Mouse (Mus musculus) kidney, embryonic 15.5 days (tissue): ENCODE results near the gene Ckb. TPM values are rescaled to one million over a fixed set of nuclear protein-coding genes. Genes with fewer than 3 reads are reported as not detected.
"Not testable (repeated sequence)": the region's sequence is repeated elsewhere in the genome, so short reads cannot be mapped to it uniquely, and the experiment has no call there.

Source experiments
- ATAC-seq: fragments of 200-750 bp; cut with Nextera tagmentation; replicated peaks from 2 replicates; pipeline ENCODE4 v1.8.0; 2017; ENCODE audit warnings: moderate TSS enrichment; ENCODE audit not compliant: low FRiP score
- H3K27ac ChIP-seq: fragments of 300-500 bp; sonication (generic); 2 replicates; pipeline ENCODE4 v1.5.1; 2015; ENCODE audit warnings: mild to moderate bottlenecking, inconsistent platforms
- H3K27me3 ChIP-seq: fragments of 300-500 bp; sonication (generic); 2 replicates; pipeline ENCODE4 v1.6.1; 2015; ENCODE audit warnings: inconsistent platforms
- H3K36me3 ChIP-seq: fragments of 300-500 bp; sonication (generic); 2 replicates; pipeline ENCODE4 v1.6.1; 2015; ENCODE audit warnings: inconsistent platforms
- H3K4me1 ChIP-seq: fragments of 300-500 bp; sonication (generic); 2 replicates; pipeline ENCODE4 v1.6.1; 2015; ENCODE audit warnings: inconsistent platforms
- H3K4me2 ChIP-seq: fragments of 300-500 bp; sonication (generic); 2 replicates; pipeline ENCODE4 v1.6.1; 2015; ENCODE audit warnings: moderate library complexity, mild to moderate bottlenecking, inconsistent platforms
- H3K4me3 ChIP-seq: fragments of 300-500 bp; sonication (generic); replicated peaks from 2 replicates; pipeline ENCODE4 v1.5.1; 2015; ENCODE audit warnings: mild to moderate bottlenecking, inconsistent platforms
- H3K9ac ChIP-seq: fragments of 300-500 bp; sonication (generic); 2 replicates; pipeline ENCODE4 v1.6.1; 2015; ENCODE audit warnings: mild to moderate bottlenecking, inconsistent platforms
- H3K9me3 ChIP-seq: fragments of 300-500 bp; sonication (generic); replicated peaks from 2 replicates; pipeline ENCODE4 v1.6.1; 2016; ENCODE audit warnings: inconsistent platforms
- WGBS: fragments of 180-500 bp; shearing (Covaris S2); methylation state at CpG from one replicate; pipeline ENCODE4 v1.1.7; 2015; ENCODE audit warnings: mixed read lengths; 5-methylcytosine and 5-hydroxymethylcytosine counted together
- polyA plus RNA-seq: library from polyadenylated mRNA; unstranded; fragments of >200 nt; fragmentation: Nextera tagmentation; extraction: Ambion mirVana; gene quantifications from 2 replicates; pipeline ENCODE4 v1.2.1, GENCODE M21; 2015

Ckb gene
- 126 and 154 TPM in 2 replicates for polyA plus RNA-seq

- H3K4me1 ChIP-seq: peaks cover 53% of the 10 kb centered on the region
- H3K27ac ChIP-seq: no peak within 1 kb of the TSS
- peak; percentile 35 for ATAC-seq
- under 1% methylated on average over 31 of the region's 31 CpGs for WGBS
- H3K9ac ChIP-seq: peak within 1 kb of the TSS; percentile 60
- H3K27me3 ChIP-seq: peaks cover 62% of the 10 kb centered on the region
- no peaks in the 10 kb centered on the region for H3K36me3 ChIP-seq
- H3K9me3 ChIP-seq: no peaks in the 10 kb centered on the region
- H3K4me3 ChIP-seq: peak within 1 kb of the TSS; percentile 63
- peak within 1 kb of the TSS; percentile 97 for H3K4me2 ChIP-seq
Measured at GRCm38 (mm10) chr12:111672176-111672575, at the start of gene Ckb. Ckb (minus strand) TSS chr12:111672338.

- Histone ChIP-seq H3K27me3 (no peaks in the 10 kb centered on the region), H3K9me3 (no peaks in the 10 kb centered on the region), H3K36me3 (peaks cover 26% of the 10 kb centered on the region), H3K4me3 (no peak overlapping the region), H3K4me2 (no peak overlapping the region), H3K4me1 (peaks cover 25% of the 10 kb centered on the region), H3K27ac (no peak overlapping the region), H3K9ac (no peak overlapping the region)
- 83% methylated on average over 4 of the region's 4 CpGs for WGBS
- no peak for ATAC-seq
Measured at GRCm38 (mm10) chr12:111720222-111720621, 48.1 kb upstream of the Ckb start.

GRCm38 (mm10) chr12:111718656-111719055 is 46.5 kb upstream of the Ckb start:
- H3K9me3 ChIP-seq: no peaks in the 10 kb centered on the region
- WGBS: 30% methylated on average over 8 of the region's 8 CpGs
- ATAC-seq: peak; percentile 83
- H3K36me3 ChIP-seq: peaks cover 14% of the 10 kb centered on the region
- 0 out of 2 replicates have a peak overlapping the region, but pooled peaks have one; percentile 3 for H3K4me3 ChIP-seq
- H3K4me1 ChIP-seq: peaks cover 36% of the 10 kb centered on the region
- H3K4me2 ChIP-seq: peak overlapping the region; percentile 33
- H3K27me3 ChIP-seq: no peaks in the 10 kb centered on the region
- H3K27ac ChIP-seq: peak overlapping the region; percentile 87
- no peak overlapping the region for H3K9ac ChIP-seq

GRCm38 (mm10) chr12:111716505-111716904 is 44.4 kb upstream of the Ckb start:
- WGBS: 97% methylated on average over 7 of the region's 7 CpGs
- H3K4me2 ChIP-seq: no peak overlapping the region
- no peaks in the 10 kb centered on the region for H3K27me3 ChIP-seq
- peaks cover 43% of the 10 kb centered on the region for H3K4me1 ChIP-seq
- no peak overlapping the region for H3K4me3 ChIP-seq
- H3K9me3 ChIP-seq: no peaks in the 10 kb centered on the region
- H3K36me3 ChIP-seq: peaks cover 10% of the 10 kb centered on the region
- H3K27ac ChIP-seq: no peak overlapping the region
- H3K9ac ChIP-seq: no peak overlapping the region
- no peak for ATAC-seq

- Histone ChIP-seq H3K36me3 (peaks cover 35% of the 10 kb centered on the region), H3K4me2 (peak overlapping the region; percentile 73), H3K4me3 (peak overlapping the region; percentile 99), H3K4me1 (peaks cover 37% of the 10 kb centered on the region)
- ATAC-seq, H3K27me3 ChIP-seq, H3K27ac ChIP-seq, H3K9ac ChIP-seq, H3K9me3 ChIP-seq: not testable (repeated sequence)
- 75% methylated on average over 6 of the region's 6 CpGs for WGBS
Measured at GRCm38 (mm10) chr12:111713880-111714279, 41.7 kb upstream of the Ckb start.

- Histone ChIP-seq H3K27me3 (no peaks in the 10 kb centered on the region), H3K9me3 (no peaks in the 10 kb centered on the region), H3K4me1 (peaks cover 30% of the 10 kb centered on the region), H3K4me3 (peak within 1 kb of the TSS; percentile 99), H3K9ac (peak within 1 kb of the TSS; percentile 98), H3K27ac (peak within 1 kb of the TSS; percentile 84), H3K4me2 (peak within 1 kb of the TSS; percentile 73), H3K36me3 (peaks cover 42% of the 10 kb centered on the region)
- ATAC-seq: peak; percentile 95
- under 1% methylated on average over 79 of the region's 86 CpGs for WGBS
Measured at GRCm38 (mm10) chr12:111713004-111713651, 41.0 kb upstream of the Ckb start, which contains the start of the genes Bag5 and Apopt1. Bag5 (minus strand) TSS chr12:111713257. Apopt1 (plus strand) TSS chr12:111713261.

GRCm38 (mm10) chr12:111712476-111712875 is 40.3 kb upstream of the Ckb start:
- Histone ChIP-seq H3K4me2 (peak overlapping the region; percentile 73), H3K4me3 (peak overlapping the region; percentile 99), H3K36me3 (peaks cover 48% of the 10 kb centered on the region), H3K9me3 (no peaks in the 10 kb centered on the region), H3K4me1 (peaks cover 25% of the 10 kb centered on the region), H3K27me3 (no peaks in the 10 kb centered on the region), H3K27ac (peak overlapping the region; percentile 84), H3K9ac (peak overlapping the region; percentile 98)
- ATAC-seq: peak; percentile 60; the same call in 1 of the 2 replicates
- under 1% methylated on average over 33 of the region's 33 CpGs for WGBS

GRCm38 (mm10) chr12:111710091-111710490 is 38.0 kb upstream of the Ckb start:
- Histone ChIP-seq H3K27ac (no peak overlapping the region), H3K4me2 (no peak overlapping the region), H3K4me1 (peaks cover 37% of the 10 kb centered on the region), H3K27me3 (no peaks in the 10 kb centered on the region), H3K36me3 (peaks cover 46% of the 10 kb centered on the region), H3K4me3 (no peak overlapping the region), H3K9ac (no peak overlapping the region), H3K9me3 (no peaks in the 10 kb centered on the region)
- WGBS: 91% methylated on average over 10 of the region's 10 CpGs
- ATAC-seq: no peak

GRCm38 (mm10) chr12:111708181-111708580 is 36.0 kb upstream of the Ckb start:
- Histone ChIP-seq H3K4me2 (no peak overlapping the region), H3K27me3 (no peaks in the 10 kb centered on the region), H3K27ac (0 out of 2 replicates have a peak overlapping the region, but pooled peaks have one; percentile 8), H3K36me3 (peaks cover 46% of the 10 kb centered on the region), H3K4me1 (peaks cover 29% of the 10 kb centered on the region), H3K9me3 (no peaks in the 10 kb centered on the region), H3K4me3 (no peak overlapping the region), H3K9ac (no peak overlapping the region)
- ATAC-seq: no peak
- 77% methylated on average over 4 of the region's 4 CpGs for WGBS

- peak; percentile 41; the same call in 1 of the 2 replicates for ATAC-seq
Measured at GRCm38 (mm10) chr12:111705186-111705973, 33.2 kb upstream of the Ckb start.

GRCm38 (mm10) chr12:111704609-111705008 is 32.5 kb upstream of the Ckb start:
- no peaks in the 10 kb centered on the region for H3K9me3 ChIP-seq
- peaks cover 20% of the 10 kb centered on the region for H3K4me1 ChIP-seq
- no peak overlapping the region for H3K4me2 ChIP-seq
- 32% methylated on average over 9 of the region's 9 CpGs for whole genome bisulfite sequencing
- ATAC-seq: peak; percentile 44
- peaks cover 29% of the 10 kb centered on the region for H3K36me3 ChIP-seq
- no peak overlapping the region for H3K4me3 ChIP-seq
- no peaks in the 10 kb centered on the region for H3K27me3 ChIP-seq
- H3K27ac ChIP-seq: peak overlapping the region; percentile 28
- H3K9ac ChIP-seq: no peak overlapping the region

More at GRCm38 (mm10) chr12:111705186-111705973, 33.2 kb upstream of the Ckb start:
- no peak overlapping the region for H3K9ac ChIP-seq
- H3K27ac ChIP-seq: peak overlapping the region; percentile 28
- H3K9me3 ChIP-seq: no peaks in the 10 kb centered on the region
- peaks cover 20% of the 10 kb centered on the region for H3K4me1 ChIP-seq
- 45% methylated on average over 15 of the region's 15 CpGs for WGBS
- H3K27me3 ChIP-seq: no peaks in the 10 kb centered on the region
- H3K4me2 ChIP-seq: no peak overlapping the region
- H3K4me3 ChIP-seq: no peak overlapping the region
- peaks cover 37% of the 10 kb centered on the region for H3K36me3 ChIP-seq

GRCm38 (mm10) chr12:111703301-111703700 is 31.2 kb upstream of the Ckb start:
- Histone ChIP-seq H3K27ac (no peak overlapping the region), H3K4me1 (peaks cover 20% of the 10 kb centered on the region), H3K9me3 (no peaks in the 10 kb centered on the region), H3K36me3 (peaks cover 16% of the 10 kb centered on the region), H3K4me3 (no peak overlapping the region), H3K27me3 (no peaks in the 10 kb centered on the region), H3K9ac (no peak overlapping the region), H3K4me2 (no peak overlapping the region)
- no peak for ATAC-seq
- 51% methylated on average over 3 of the region's 3 CpGs for WGBS
